Mouse (Mus musculus) spleen, adult 2 months (tissue): Measurements from ENCODE around the gene Slc24a3.

Source experiments
- CTCF ChIP-seq: fragments of 200-500 bp; IDR thresholded peaks from 2 replicates; pipeline ENCODE4 v1.5.1; 2011; ENCODE audit warnings: mild to moderate bottlenecking, inconsistent platforms; ENCODE audit not compliant: insufficient read depth, insufficient read length, insufficient replicate concordance; ENCODE audit errors: extremely low read depth
- POLR2A ChIP-seq: fragments of 200-500 bp; IDR thresholded peaks from 2 replicates; pipeline ENCODE4 v1.6.1; 2011; ENCODE audit warnings: low read depth, low read length, inconsistent platforms

GRCm38 (mm10) chr2:145691367-145692009 lies 523.9 kb downstream of the Slc24a3 start:
- TF ChIP-seq POLR2A = no peak
- no peak for TF ChIP-seq CTCF
